8 mouse cellular contexts compared by ENCODE assay signal in genomic region chr10:128457676-128458075, GRCm38 (mm10). TPM values are rescaled to one million over a fixed set of nuclear protein-coding genes. Genes with fewer than 3 reads are reported as not detected.
DNase-seq lines count a peak whose midpoint lies in the region; ATAC-seq and TF ChIP-seq lines count a peak whose summit lies in the region.

No protein-coding gene starts in this region.

- WGBS in forebrain, embryonic 14.5 days, result 84% methylated on average over 6 of the region's 6 CpGs
- WGBS in forebrain, embryonic 12.5 days, result 92% methylated on average over 6 of the region's 6 CpGs
- WGBS in kidney, adult 2 months, result 53% methylated on average over 6 of the region's 6 CpGs
- 77% methylated on average over 6 of the region's 6 CpGs for WGBS in embryonic facial prominence, embryonic 13.5 days
- WGBS in limb, embryonic 12.5 days, result 88% methylated on average over 6 of the region's 6 CpGs

- DNase-seq in forebrain, embryonic 14.5 days (ENCODE audit: low spot score), result no peak
- peak; percentile 54 for DNase-seq in kidney, adult 2 months
- DNase-seq in kidney, postnatal 14 days, result no peak
- no peak for DNase-seq in adrenal gland, postnatal 14 days
- DNase-seq in c-Kit-positive CD71-positive TER-119-positive erythroid progenitor cells, embryonic 14.5 days (ENCODE audit: low spot score), result no peak

- peaks cover 10% of the 10 kb centered on the region for H3K4me1 ChIP-seq in forebrain, embryonic 14.5 days (ENCODE audit: control insufficient read depth, insufficient read depth, low read length)
- peaks cover 12% of the 10 kb centered on the region for H3K4me1 ChIP-seq in forebrain, embryonic 12.5 days
- peaks cover 10% of the 10 kb centered on the region for H3K4me1 ChIP-seq in kidney, adult 2 months (ENCODE audit: control insufficient read depth, insufficient read depth, low read length)
- H3K4me1 ChIP-seq in embryonic facial prominence, embryonic 13.5 days, result peaks cover 13% of the 10 kb centered on the region
- peaks cover 14% of the 10 kb centered on the region for H3K4me1 ChIP-seq in limb, embryonic 12.5 days (replicated peaks)

- H3K4me2 ChIP-seq in forebrain, embryonic 14.5 days (ENCODE audit: low read length), result peak overlapping the region; percentile 54; the same call in 1 of the 2 replicates
- no peak overlapping the region for H3K4me2 ChIP-seq in forebrain, embryonic 12.5 days
- peak overlapping the region; percentile 89 for H3K4me2 ChIP-seq in embryonic facial prominence, embryonic 13.5 days
- peak overlapping the region; percentile 87; the same call in 1 of the 2 replicates for H3K4me2 ChIP-seq in limb, embryonic 12.5 days

- no peak overlapping the region for H3K9ac ChIP-seq in forebrain, embryonic 14.5 days (ENCODE audit: low read length)
- no peak overlapping the region for H3K9ac ChIP-seq in forebrain, embryonic 12.5 days
- no peak overlapping the region for H3K9ac ChIP-seq in embryonic facial prominence, embryonic 13.5 days
- H3K9ac ChIP-seq in limb, embryonic 12.5 days (replicated peaks), result no peak overlapping the region

- no peak overlapping the region for H3K4me3 ChIP-seq in forebrain, embryonic 14.5 days (ENCODE audit: low read depth, low read length)
- no peak overlapping the region for H3K4me3 ChIP-seq in forebrain, embryonic 12.5 days (replicated peaks)
- H3K4me3 ChIP-seq in kidney, adult 2 months (ENCODE audit: insufficient read depth, low read depth, low read length), result no peak overlapping the region
- H3K4me3 ChIP-seq in embryonic facial prominence, embryonic 13.5 days, result 0 out of 2 replicates have a peak overlapping the region, but pooled peaks have one; percentile 77
- H3K4me3 ChIP-seq in limb, embryonic 12.5 days (replicated peaks), result peak overlapping the region; percentile 95

- H3K27ac ChIP-seq in forebrain, embryonic 14.5 days (ENCODE audit: low read depth, low read length), result no peak overlapping the region
- H3K27ac ChIP-seq in forebrain, embryonic 12.5 days, result no peak overlapping the region
- H3K27ac ChIP-seq in kidney, adult 2 months (ENCODE audit: insufficient read depth, low read depth, low read length), result peak overlapping the region; percentile 15
- H3K27ac ChIP-seq in embryonic facial prominence, embryonic 13.5 days, result no peak overlapping the region
- H3K27ac ChIP-seq in limb, embryonic 12.5 days, result no peak overlapping the region

- no peak for ATAC-seq in forebrain, embryonic 14.5 days
- ATAC-seq in forebrain, embryonic 12.5 days (ENCODE audit: low FRiP score), result no peak
- no peak for ATAC-seq in embryonic facial prominence, embryonic 13.5 days (ENCODE audit: insufficient number of reproducible peaks, insufficient read depth, low FRiP score, low TSS enrichment, low read depth)
- ATAC-seq in limb, embryonic 12.5 days (ENCODE audit: insufficient number of reproducible peaks, insufficient read depth, low FRiP score, low TSS enrichment, low read depth), result no peak

- no peaks in the 10 kb centered on the region for H3K27me3 ChIP-seq in forebrain, embryonic 14.5 days (replicated peaks; ENCODE audit: control insufficient read depth, insufficient read depth, low read length)
- no peaks in the 10 kb centered on the region; the same call in 1 of the 2 replicates for H3K27me3 ChIP-seq in forebrain, embryonic 12.5 days
- no peaks in the 10 kb centered on the region for H3K27me3 ChIP-seq in kidney, adult 2 months (replicated peaks; ENCODE audit: control insufficient read depth, insufficient read depth, low read length)
- no peaks in the 10 kb centered on the region for H3K27me3 ChIP-seq in embryonic facial prominence, embryonic 13.5 days
- H3K27me3 ChIP-seq in limb, embryonic 12.5 days, result no peaks in the 10 kb centered on the region

- TF ChIP-seq CTCF in kidney, adult 2 months (conservative IDR thresholded peaks at IDR 0.05; ENCODE audit: insufficient read depth, insufficient read length, low read depth, low read length), result no peak

- peaks cover 17% of the 10 kb centered on the region for H3K36me3 ChIP-seq in forebrain, embryonic 14.5 days (ENCODE audit: control insufficient read depth, insufficient read depth, low read length)
- H3K36me3 ChIP-seq in forebrain, embryonic 12.5 days (replicated peaks), result peaks cover 15% of the 10 kb centered on the region
- H3K36me3 ChIP-seq in kidney, adult 2 months (ENCODE audit: control insufficient read depth, insufficient read depth, low read length), result no peaks in the 10 kb centered on the region
- H3K36me3 ChIP-seq in embryonic facial prominence, embryonic 13.5 days, result peaks cover 13% of the 10 kb centered on the region
- H3K36me3 ChIP-seq in limb, embryonic 12.5 days, result peaks cover 19% of the 10 kb centered on the region

- TF ChIP-seq POLR2A in kidney, adult 2 months (IDR thresholded peaks at IDR 0.05; ENCODE audit: low read depth, low read length), result no peak

- no peaks in the 10 kb centered on the region for H3K9me3 ChIP-seq in forebrain, embryonic 14.5 days (replicated peaks; ENCODE audit: control insufficient read depth, low read length)
- no peaks in the 10 kb centered on the region for H3K9me3 ChIP-seq in forebrain, embryonic 12.5 days
- no peaks in the 10 kb centered on the region for H3K9me3 ChIP-seq in embryonic facial prominence, embryonic 13.5 days
- H3K9me3 ChIP-seq in limb, embryonic 12.5 days, result no peaks in the 10 kb centered on the region

RNA-seq across cellular contexts. Expression of gene Smarcc2, which starts 1.4 kb away (rescaled TPM):
- polyA plus RNA-seq in forebrain, embryonic 14.5 days (2014; fragmentation: Nextera tagmentation; extraction: Ambion mirVana), result 178 and 201 TPM in 2 replicates
- polyA plus RNA-seq in forebrain, embryonic 12.5 days (2016; fragmentation: Nextera tagmentation; extraction: Ambion mirVana), result 189 and 210 TPM in 2 replicates
- polyA plus RNA-seq in kidney, adult 2 months (2012; rRNA removed), result 81.3 and 81.4 TPM in 2 replicates
- 111 and 119 TPM in 2 replicates for polyA plus RNA-seq in embryonic facial prominence, embryonic 13.5 days (2015; fragmentation: Nextera tagmentation; extraction: Ambion mirVana)
- 105 and 120 TPM in 2 replicates for polyA plus RNA-seq in limb, embryonic 12.5 days (2016; fragmentation: Nextera tagmentation; extraction: Ambion mirVana)
- 107 and 108 TPM in 2 replicates for total RNA-seq in adrenal gland, postnatal 14 days (2021)

RNA-seq across cellular contexts. Expression of gene Myl6, which starts 36.3 kb away (rescaled TPM):
- polyA plus RNA-seq in forebrain, embryonic 14.5 days (2014; fragmentation: Nextera tagmentation; extraction: Ambion mirVana), result 732 and 818 TPM in 2 replicates
- polyA plus RNA-seq in forebrain, embryonic 12.5 days (2016; fragmentation: Nextera tagmentation; extraction: Ambion mirVana), result 660 and 684 TPM in 2 replicates
- 897 and 1,416 TPM in 2 replicates for polyA plus RNA-seq in kidney, adult 2 months (2012; rRNA removed)
- 961 and 1,001 TPM in 2 replicates for polyA plus RNA-seq in embryonic facial prominence, embryonic 13.5 days (2015; fragmentation: Nextera tagmentation; extraction: Ambion mirVana)
- polyA plus RNA-seq in limb, embryonic 12.5 days (2016; fragmentation: Nextera tagmentation; extraction: Ambion mirVana), result 827 and 868 TPM in 2 replicates
- total RNA-seq in adrenal gland, postnatal 14 days (2021), result 800 and 862 TPM in 2 replicates

RNA-seq across cellular contexts. Expression of gene Myl6b, which starts 40.8 kb away (rescaled TPM):
- 4.6 and 5.8 TPM in 2 replicates for polyA plus RNA-seq in forebrain, embryonic 14.5 days (2014; fragmentation: Nextera tagmentation; extraction: Ambion mirVana)
- 2.4 and 2.7 TPM in 2 replicates for polyA plus RNA-seq in forebrain, embryonic 12.5 days (2016; fragmentation: Nextera tagmentation; extraction: Ambion mirVana)
- 8.4 and 10.6 TPM in 2 replicates for polyA plus RNA-seq in kidney, adult 2 months (2012; rRNA removed)
- polyA plus RNA-seq in embryonic facial prominence, embryonic 13.5 days (2015; fragmentation: Nextera tagmentation; extraction: Ambion mirVana), result 2.8 and 4.0 TPM in 2 replicates
- polyA plus RNA-seq in limb, embryonic 12.5 days (2016; fragmentation: Nextera tagmentation; extraction: Ambion mirVana), result 3.2 and 3.4 TPM in 2 replicates
- 4.7 and 5.0 TPM in 2 replicates for total RNA-seq in adrenal gland, postnatal 14 days (2021)

RNA-seq across cellular contexts. Expression of gene Rnf41, which starts 46.2 kb away (rescaled TPM):
- polyA plus RNA-seq in forebrain, embryonic 14.5 days (2014; fragmentation: Nextera tagmentation; extraction: Ambion mirVana), result 94.2 and 107 TPM in 2 replicates
- 61.9 and 62.0 TPM in 2 replicates for polyA plus RNA-seq in forebrain, embryonic 12.5 days (2016; fragmentation: Nextera tagmentation; extraction: Ambion mirVana)
- polyA plus RNA-seq in kidney, adult 2 months (2012; rRNA removed), result 19.5 and 19.6 TPM in 2 replicates
- polyA plus RNA-seq in embryonic facial prominence, embryonic 13.5 days (2015; fragmentation: Nextera tagmentation; extraction: Ambion mirVana), result 45.4 and 46.7 TPM in 2 replicates
- polyA plus RNA-seq in limb, embryonic 12.5 days (2016; fragmentation: Nextera tagmentation; extraction: Ambion mirVana), result 42.5 TPM in 2 replicates
- 38.4 and 40.2 TPM in 2 replicates for total RNA-seq in adrenal gland, postnatal 14 days (2021)

RNA-seq across cellular contexts. Expression of gene Nabp2, which starts 46.4 kb away (rescaled TPM):
- 147 and 180 TPM in 2 replicates for polyA plus RNA-seq in forebrain, embryonic 14.5 days (2014; fragmentation: Nextera tagmentation; extraction: Ambion mirVana)
- 141 and 155 TPM in 2 replicates for polyA plus RNA-seq in forebrain, embryonic 12.5 days (2016; fragmentation: Nextera tagmentation; extraction: Ambion mirVana)
- 33.2 and 37.8 TPM in 2 replicates for polyA plus RNA-seq in kidney, adult 2 months (2012; rRNA removed)
- 72.3 and 73.0 TPM in 2 replicates for polyA plus RNA-seq in embryonic facial prominence, embryonic 13.5 days (2015; fragmentation: Nextera tagmentation; extraction: Ambion mirVana)
- 65.1 and 65.2 TPM in 2 replicates for polyA plus RNA-seq in limb, embryonic 12.5 days (2016; fragmentation: Nextera tagmentation; extraction: Ambion mirVana)
- total RNA-seq in adrenal gland, postnatal 14 days (2021), result 59.8 and 65.2 TPM in 2 replicates

Comparison
In these comparisons a context has a peak if more than half of its experiments do, and no peak if none do; other contexts are left out.
1. H3K4me3 ChIP-seq: peak in embryonic facial prominence, embryonic 13.5 days (single experiment) and limb, embryonic 12.5 days (single experiment); none in forebrain, embryonic 14.5 days (single experiment), forebrain, embryonic 12.5 days (single experiment) and kidney, adult 2 months (single experiment).